Mouse (Mus musculus) frontal cortex, postnatal 25 days (tissue): Measurements from ENCODE around the gene 4932429P05Rik.

Experiments used
- DNase-seq, 2 experiments: peaks; one replicate each; pipeline ENCODE4 v3.0.0; 2022; ENCODE audit warnings: low spot score in 2 of 2

4932429P05Rik gene

GRCm38 (mm10) chrX:89751968-89752367, at the start of gene 4932429P05Rik:
Gene 4932429P05Rik (plus strand): TSS chrX:89752268.
- DNase-seq = no peak
